Mouse (Mus musculus) Muller cell, postnatal 12 days (primary cell): ENCODE measurements around the gene Ano7.
"Not testable (repeated sequence)": the region's sequence is repeated elsewhere in the genome, so short reads cannot be mapped to it uniquely, and the experiment has no call there.

Experiments used
- DNase-seq: peaks from one replicate; pipeline ENCODE4 v3.0.0-alpha.2; 2015; ENCODE audit errors: inconsistent ontology term

The Ano7 gene

DNA sequence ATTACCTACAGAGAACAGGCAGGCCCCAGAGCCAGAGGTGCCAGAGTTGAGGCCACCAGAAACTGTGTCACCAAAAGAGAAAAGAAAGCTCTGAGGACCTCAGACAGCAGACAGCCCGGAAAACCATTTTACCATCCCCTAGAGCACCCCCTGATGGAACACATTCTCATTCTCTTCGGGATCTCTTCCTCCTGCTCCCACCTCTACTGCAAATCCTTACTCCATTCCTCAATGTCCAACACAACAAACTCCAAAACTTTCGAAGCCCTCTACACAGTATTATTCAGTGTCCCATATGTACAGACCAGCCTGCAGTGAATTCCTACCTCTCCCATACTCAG is 72.1 kb downstream of the Ano7 start:
- no peak for DNase-seq

DNA sequence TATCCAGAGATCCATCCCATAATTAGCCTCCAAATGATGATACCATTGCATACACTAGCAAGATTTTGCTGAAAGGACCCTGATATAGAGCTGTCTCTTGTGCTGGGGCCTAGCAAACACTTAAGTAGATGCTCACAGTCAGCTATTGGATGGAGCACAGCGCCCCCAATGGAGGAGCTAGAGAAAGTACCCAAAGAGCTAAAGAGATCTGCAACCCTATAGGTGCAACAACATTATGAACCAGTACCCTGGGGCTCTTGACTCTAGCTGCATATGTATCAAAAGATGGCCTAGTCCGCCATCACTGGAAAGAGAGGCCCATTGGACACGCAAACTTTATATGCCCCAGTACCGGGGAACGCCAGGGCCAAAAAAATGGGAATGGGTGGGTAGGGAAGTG is 76.4 kb downstream of the Ano7 start:
- not testable (repeated sequence) for DNase-seq

GRCm38 (mm10) chr1:93453721-93454255 is 80.1 kb downstream of the Ano7 start:
- DNase-seq, result no peak
